Mouse (Mus musculus) lung, adult 2 months (tissue): ENCODE data around the gene Nrtn.

ENCODE experiments used
- CTCF ChIP-seq: fragments of 200-500 bp; IDR thresholded peaks from 2 replicates; pipeline ENCODE4 v1.5.1; 2011; ENCODE audit warnings: mild to moderate bottlenecking, low read length, control low read depth; ENCODE audit not compliant: insufficient read depth
- POLR2A ChIP-seq: fragments of 200-500 bp; IDR thresholded peaks from 2 replicates; pipeline ENCODE4 v1.6.1; 2011; ENCODE audit warnings: low read depth, mild to moderate bottlenecking, control low read depth, low read length, borderline replicate concordance; ENCODE audit errors: extremely low read depth

- TF ChIP-seq CTCF, result no peak
- TF ChIP-seq POLR2A, result no peak
These were observed 3.7 kb upstream of the Nrtn start for GRCm38 (mm10) chr17:56761077-56761476.
